Mouse (Mus musculus) cerebellum, adult 2 months (tissue): ENCODE measurements at regions not wholly inside any gene's neighbourhood (a gene's known extent, or its start where the extent isn't known, plus 50 kb on each side); places are given as distances from the start of the nearest gene placed in this dataset.

ENCODE experiments used
- DNase-seq, 2 experiments: peaks; one replicate each; pipeline ENCODE4 v3.0.0; 2021
- H3K27ac ChIP-seq: fragments of 200-500 bp; 2 replicates; pipeline ENCODE4 v1.5.1; 2012; ENCODE audit warnings: low read length, control low read depth, inconsistent platforms; ENCODE audit not compliant: insufficient read depth
- H3K27me3 ChIP-seq: fragments of 200-500 bp; 2 replicates; pipeline ENCODE4 v1.6.1; 2012; ENCODE audit warnings: inconsistent platforms, mild to moderate bottlenecking, low read length, moderate library complexity; ENCODE audit not compliant: control insufficient read depth, insufficient read depth
- H3K4me1 ChIP-seq: fragments of 200-500 bp; 2 replicates; pipeline ENCODE4 v1.6.1; 2011; ENCODE audit warnings: low read length; ENCODE audit not compliant: control insufficient read depth, insufficient read depth
- H3K4me3 ChIP-seq: fragments of 200-500 bp; replicated peaks from 2 replicates; pipeline ENCODE3; 2011; ENCODE audit warnings: mild to moderate bottlenecking, low read depth, low read length, control low read depth; ENCODE audit not compliant: insufficient read depth
- CTCF ChIP-seq: fragments of 200-500 bp; IDR thresholded peaks from 2 replicates; pipeline ENCODE4 v1.5.1; 2011; ENCODE audit warnings: low read depth, mild to moderate bottlenecking, control low read depth, low read length, moderate library complexity, borderline replicate concordance; ENCODE audit not compliant: insufficient read depth
- POLR2A ChIP-seq: fragments of 200-500 bp; IDR thresholded peaks from 2 replicates; pipeline ENCODE4 v1.6.1; 2011; ENCODE audit warnings: low read length, control low read depth, borderline replicate concordance; ENCODE audit not compliant: insufficient read depth
- WGBS: fragments of 180-500 bp; shearing (Covaris S2); methylation state at CpG from one replicate; pipeline ENCODE4 v1.1.7; 2018; 5-methylcytosine and 5-hydroxymethylcytosine counted together

- Histone ChIP-seq H3K4me1 (no peaks in the 10 kb centered on the region), H3K27me3 (no peaks in the 10 kb centered on the region), H3K4me3 (no peak overlapping the region), H3K27ac (no peak overlapping the region)
- 89% methylated on average over 2 of the region's 2 CpGs for WGBS
- DNase-seq: no peak
- TF ChIP-seq CTCF (no peak), POLR2A (no peak)
Observed at GRCm38 (mm10) chr13:80188734-80189133, 694.5 kb upstream of the Arrdc3 start.

- Histone ChIP-seq H3K27me3 (no peaks in the 10 kb centered on the region), H3K4me1 (no peaks in the 10 kb centered on the region), H3K27ac (no peak overlapping the region), H3K4me3 (no peak overlapping the region)
- no peak for DNase-seq
- no peak for TF ChIP-seq CTCF
- no peak for TF ChIP-seq POLR2A
- WGBS: 27% methylated on average over 5 of the region's 5 CpGs
Observed at GRCm38 (mm10) chr13:80195065-80195605, 688.0 kb upstream of the Arrdc3 start.

GRCm38 (mm10) chr13:80224110-80224509, 659.1 kb upstream of the Arrdc3 start:
- WGBS: 84% methylated on average over 1 of the region's 1 CpGs
- no peak overlapping the region for H3K27ac ChIP-seq
- H3K4me3 ChIP-seq: no peak overlapping the region
- DNase-seq: no peak
- H3K4me1 ChIP-seq: no peaks in the 10 kb centered on the region
- no peak for TF ChIP-seq CTCF
- TF ChIP-seq POLR2A: no peak
- H3K27me3 ChIP-seq: no peaks in the 10 kb centered on the region

- no peak overlapping the region for H3K27ac ChIP-seq
- TF ChIP-seq POLR2A: no peak
- no peak overlapping the region for H3K4me3 ChIP-seq
- no peak for DNase-seq
- H3K27me3 ChIP-seq: no peaks in the 10 kb centered on the region
- H3K4me1 ChIP-seq: no peaks in the 10 kb centered on the region
Observed at GRCm38 (mm10) chr13:80231381-80231780, 651.8 kb upstream of the Arrdc3 start.

GRCm38 (mm10) chr13:80235254-80236032, 647.7 kb upstream of the Arrdc3 start:
- no peak overlapping the region for H3K4me3 ChIP-seq
- no peak for DNase-seq
- no peak for TF ChIP-seq POLR2A
- TF ChIP-seq CTCF: no peak
- no peaks in the 10 kb centered on the region for H3K27me3 ChIP-seq
- 56% methylated on average over 5 of the region's 5 CpGs for WGBS
- no peaks in the 10 kb centered on the region for H3K4me1 ChIP-seq
- H3K27ac ChIP-seq: no peak overlapping the region

- H3K4me3 ChIP-seq: no peak overlapping the region
- no peaks in the 10 kb centered on the region for H3K4me1 ChIP-seq
- H3K27me3 ChIP-seq: no peaks in the 10 kb centered on the region
- TF ChIP-seq POLR2A (no peak), CTCF (no peak)
- no peak for DNase-seq
- WGBS: 56% methylated on average over 2 of the region's 2 CpGs
- H3K27ac ChIP-seq: no peak overlapping the region
Observed at GRCm38 (mm10) chr13:80262826-80263225, 620.4 kb upstream of the Arrdc3 start.

GRCm38 (mm10) chr13:80267131-80267530, 616.1 kb upstream of the Arrdc3 start:
- Histone ChIP-seq H3K4me3 (no peak overlapping the region), H3K27ac (no peak overlapping the region), H3K4me1 (no peaks in the 10 kb centered on the region), H3K27me3 (no peaks in the 10 kb centered on the region)
- 73% methylated on average over 4 of the region's 4 CpGs for WGBS
- DNase-seq: no peak
- TF ChIP-seq CTCF (no peak), POLR2A (no peak)

- Histone ChIP-seq H3K27me3 (no peaks in the 10 kb centered on the region), H3K4me1 (no peaks in the 10 kb centered on the region), H3K27ac (no peak overlapping the region), H3K4me3 (no peak overlapping the region)
- TF ChIP-seq POLR2A (no peak), CTCF (no peak)
- 4% methylated on average over 1 of the region's 1 CpGs for WGBS
- no peak for DNase-seq
Observed at GRCm38 (mm10) chr13:80273976-80274375, 609.2 kb upstream of the Arrdc3 start.
